Mouse (Mus musculus): Measurements from ENCODE around the gene H2al1a.

Gene H2al1a

DNA sequence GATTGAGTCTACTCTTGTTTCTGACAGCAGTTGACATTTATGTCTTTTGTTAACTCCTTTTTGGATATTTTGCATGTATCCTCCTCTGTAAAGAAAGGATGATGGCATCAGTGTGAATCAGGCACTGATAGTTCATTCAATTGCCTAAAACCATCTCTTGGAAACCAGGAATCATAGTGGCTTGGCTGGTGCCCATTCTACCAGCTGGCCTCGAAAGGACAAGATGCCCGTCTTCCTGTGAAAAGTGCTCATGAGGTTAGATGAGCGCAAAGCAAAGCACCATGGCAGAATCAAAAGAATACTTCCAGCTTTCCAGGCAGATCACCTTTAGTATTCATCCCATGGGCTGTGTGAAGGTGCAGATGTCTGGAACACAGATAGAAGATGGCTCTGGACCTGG is 47.7 kb downstream of the H2al1a start:
- no peak for DNase-seq

Data from thymus, postnatal 4 days (tissue).